Mouse (Mus musculus): Measurements from ENCODE around the gene Ptpra. TPM values are rescaled to one million over a fixed set of nuclear protein-coding genes. Genes with fewer than 3 reads are reported as not detected.

The Ptpra gene
- polyA plus RNA-seq, 1 experiment from 2014 or later: 158 TPM

DNA sequence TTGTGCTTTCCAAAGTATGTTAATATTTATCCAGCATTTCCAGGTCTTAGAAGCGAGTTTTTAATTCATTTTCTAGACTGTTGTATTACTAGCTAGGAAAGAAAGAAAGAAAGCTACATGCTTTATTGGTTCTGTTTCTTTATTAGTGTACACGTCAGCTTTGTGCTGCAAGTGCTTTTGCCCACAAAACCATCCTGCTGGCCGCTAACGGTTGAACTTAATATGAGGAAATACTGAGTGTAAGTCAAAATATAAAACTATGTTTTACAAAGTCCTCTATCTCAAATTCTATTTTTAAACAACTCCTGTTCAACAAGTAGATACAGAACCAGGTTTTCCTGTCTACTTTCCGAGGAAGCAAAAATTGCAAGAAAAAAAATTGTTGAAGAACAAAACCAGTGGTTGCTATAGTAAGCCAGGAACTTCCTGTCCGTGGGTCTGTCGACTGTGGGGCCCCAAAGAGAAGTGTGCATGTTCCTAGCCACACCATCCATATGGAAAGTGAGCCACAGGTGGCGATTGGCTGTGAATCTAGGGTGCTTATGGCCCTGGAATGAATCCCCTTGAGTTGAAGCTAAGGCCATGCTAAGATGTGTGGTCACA, 22.9 kb downstream of the Ptpra start:
- H3K36me3 ChIP-seq (replicated peaks; ENCODE audit: control insufficient read depth, insufficient read depth): no peaks in the 10 kb centered on the region
- ATAC-seq (ENCODE audit: low FRiP score): no peak
- H3K9me3 ChIP-seq (ENCODE audit: control insufficient read depth, low read length): peaks cover 2% of the 10 kb centered on the region; the same call in 1 of the 2 replicates
- H3K27me3 ChIP-seq (ENCODE audit: control insufficient read depth, insufficient read depth, low read length): no peaks in the 10 kb centered on the region
- no peak overlapping the region for H3K4me2 ChIP-seq (replicated peaks)
- no peak for DNase-seq (ENCODE audit: low spot score)
- WGBS: 81% methylated on average over 8 of the region's 8 CpGs
- H3K4me3 ChIP-seq (replicated peaks; ENCODE audit: low read length): no peak overlapping the region
- H3K27ac ChIP-seq: no peak overlapping the region
- peaks cover 21% of the 10 kb centered on the region for H3K4me1 ChIP-seq (replicated peaks; ENCODE audit: control insufficient read depth, insufficient read depth, low read length)
- no peak overlapping the region for H3K9ac ChIP-seq

DNA sequence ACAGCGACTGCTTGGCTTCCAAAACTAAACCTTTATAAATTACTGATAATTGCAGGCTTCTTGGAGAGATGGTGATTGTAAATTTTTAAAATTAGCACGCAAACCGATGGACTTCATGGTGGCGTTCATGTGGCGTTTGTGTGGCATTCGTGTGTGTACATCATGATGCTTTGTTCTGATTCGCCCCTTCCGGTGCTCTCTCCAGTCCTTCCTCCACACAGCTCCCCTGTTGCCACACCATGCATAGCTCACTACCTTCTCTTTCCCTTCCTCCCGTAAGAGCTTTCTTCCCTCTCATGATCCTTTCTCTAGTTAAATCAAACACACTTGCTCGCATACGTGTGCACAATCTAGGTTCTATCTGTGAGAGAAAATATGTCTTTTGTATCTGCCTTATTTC, 25.7 kb downstream of the Ptpra start:
- no peak overlapping the region for H3K4me3 ChIP-seq (replicated peaks; ENCODE audit: low read length)
- 94% methylated on average over 11 of the region's 11 CpGs for WGBS
- H3K4me2 ChIP-seq (replicated peaks): no peak overlapping the region
- H3K9ac ChIP-seq: no peak overlapping the region
- H3K4me1 ChIP-seq (replicated peaks; ENCODE audit: control insufficient read depth, insufficient read depth, low read length): 0 out of 2 replicates have a peak, but pooled peaks cover 3% of the 10 kb centered on the region
- ATAC-seq (ENCODE audit: low FRiP score) (no peak), DNase-seq (ENCODE audit: low spot score) (no peak)
- peaks cover 4% of the 10 kb centered on the region; the same call in 1 of the 2 replicates for H3K9me3 ChIP-seq (ENCODE audit: control insufficient read depth, low read length)
- no peak overlapping the region for H3K27ac ChIP-seq
- H3K27me3 ChIP-seq (ENCODE audit: control insufficient read depth, insufficient read depth, low read length): no peaks in the 10 kb centered on the region
- no peaks in the 10 kb centered on the region for H3K36me3 ChIP-seq (replicated peaks; ENCODE audit: control insufficient read depth, insufficient read depth)

DNA sequence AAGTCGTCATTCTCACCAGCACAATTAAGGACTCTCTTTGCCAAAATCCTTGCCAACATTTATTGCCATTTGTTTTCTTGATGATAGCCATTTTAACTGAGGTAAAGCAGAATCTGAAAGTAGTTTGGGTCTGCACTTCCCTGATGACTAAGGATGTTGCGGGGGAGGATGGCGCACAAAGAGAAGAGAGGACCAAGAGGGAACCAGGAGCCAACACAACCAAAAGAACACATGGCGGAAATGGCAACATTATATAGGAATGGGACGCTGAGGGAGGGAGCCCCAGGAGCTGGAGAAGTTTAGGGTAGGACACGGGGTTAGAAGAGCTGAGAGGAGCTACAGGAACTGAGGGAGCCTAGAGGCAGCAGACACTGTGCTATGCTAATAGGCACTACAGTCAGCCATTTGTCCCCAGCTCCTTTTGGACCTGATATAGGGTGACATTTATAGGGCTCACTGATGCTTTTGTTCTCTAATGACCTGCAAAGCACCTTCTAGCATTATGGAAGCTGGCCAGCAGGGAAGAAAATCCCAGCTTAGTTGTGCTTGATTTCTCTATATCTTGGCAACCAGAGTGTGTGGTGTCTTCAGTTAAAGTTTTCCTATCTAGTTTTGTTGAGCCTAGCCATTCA, 26.7 kb downstream of the Ptpra start:
- DNase-seq (ENCODE audit: low spot score): no peak
- WGBS: 86% methylated on average over 6 of the region's 6 CpGs

DNA sequence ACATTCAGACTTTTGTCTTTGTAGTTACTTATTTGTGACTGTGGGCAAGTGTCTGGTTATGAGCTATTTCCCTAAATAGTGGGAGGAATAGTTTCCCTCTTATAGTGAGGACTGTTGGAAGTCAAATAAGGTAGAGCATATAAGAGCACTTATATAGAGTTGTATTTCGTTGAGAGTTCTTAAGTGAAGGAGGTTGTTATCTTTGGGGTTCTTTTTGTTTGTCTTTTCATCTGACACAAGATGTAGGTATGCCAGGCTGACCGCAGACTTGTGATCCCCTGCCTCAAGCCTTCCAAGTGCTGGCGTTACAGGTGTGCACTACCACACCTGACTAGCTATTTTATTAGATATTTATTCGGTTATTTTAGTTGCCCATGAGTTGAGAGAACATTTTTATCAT, 32.1 kb downstream of the Ptpra start:
- no peaks in the 10 kb centered on the region for H3K27me3 ChIP-seq (ENCODE audit: control insufficient read depth, insufficient read depth, low read length)
- H3K4me2 ChIP-seq (replicated peaks): no peak overlapping the region
- no peak overlapping the region for H3K4me3 ChIP-seq (replicated peaks; ENCODE audit: low read length)
- DNase-seq (ENCODE audit: low spot score) (no peak), ATAC-seq (ENCODE audit: low FRiP score) (no peak)
- 93% methylated on average over 4 of the region's 4 CpGs for WGBS
- H3K9ac ChIP-seq: no peak overlapping the region
- no peak overlapping the region for H3K27ac ChIP-seq
- no peaks in the 10 kb centered on the region for H3K36me3 ChIP-seq (replicated peaks; ENCODE audit: control insufficient read depth, insufficient read depth)
- H3K4me1 ChIP-seq (replicated peaks; ENCODE audit: control insufficient read depth, insufficient read depth, low read length): 0 out of 2 replicates have a peak, but pooled peaks cover 3% of the 10 kb centered on the region
- H3K9me3 ChIP-seq (ENCODE audit: control insufficient read depth, low read length): peaks cover 4% of the 10 kb centered on the region; the same call in 1 of the 2 replicates

More for the DNA sequence above, 26.7 kb downstream of the Ptpra start:
- Histone ChIP-seq H3K4me2 (replicated peaks) (no peak overlapping the region), H3K36me3 (replicated peaks; ENCODE audit: control insufficient read depth, insufficient read depth) (no peaks in the 10 kb centered on the region), H3K4me1 (replicated peaks; ENCODE audit: control insufficient read depth, insufficient read depth, low read length) (0 out of 2 replicates have a peak, but pooled peaks cover 4% of the 10 kb centered on the region), H3K27me3 (ENCODE audit: control insufficient read depth, insufficient read depth, low read length) (no peaks in the 10 kb centered on the region), H3K4me3 (replicated peaks; ENCODE audit: low read length) (no peak overlapping the region), H3K27ac (no peak overlapping the region), H3K9me3 (ENCODE audit: control insufficient read depth, low read length) (peaks cover 4% of the 10 kb centered on the region; the same call in 1 of the 2 replicates), H3K9ac (no peak overlapping the region)
- ATAC-seq (ENCODE audit: low FRiP score): no peak

DNA sequence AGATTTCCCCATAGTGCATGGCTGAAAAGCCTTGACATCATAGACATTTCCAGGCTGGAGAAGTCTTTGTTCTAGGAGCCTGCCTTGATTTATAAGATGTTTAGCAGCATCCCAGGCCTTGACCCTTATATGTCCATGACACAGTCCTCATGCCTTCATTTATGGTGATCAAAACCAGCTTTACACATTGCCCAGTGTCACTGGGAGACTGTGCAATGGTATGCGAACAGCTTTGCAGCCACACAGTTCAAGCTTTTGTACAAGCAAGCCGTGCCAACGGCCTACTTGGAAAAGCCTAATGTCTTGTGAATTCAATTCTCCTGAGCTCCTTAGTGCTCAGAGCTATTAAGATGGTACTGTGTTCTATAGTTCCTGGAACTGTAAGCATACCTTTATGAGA, 32.6 kb downstream of the Ptpra start:
- Histone ChIP-seq H3K27ac (no peak overlapping the region), H3K9ac (no peak overlapping the region), H3K36me3 (replicated peaks; ENCODE audit: control insufficient read depth, insufficient read depth) (no peaks in the 10 kb centered on the region), H3K4me1 (replicated peaks; ENCODE audit: control insufficient read depth, insufficient read depth, low read length) (0 out of 2 replicates have a peak, but pooled peaks cover 3% of the 10 kb centered on the region), H3K27me3 (ENCODE audit: control insufficient read depth, insufficient read depth, low read length) (no peaks in the 10 kb centered on the region), H3K4me3 (replicated peaks; ENCODE audit: low read length) (no peak overlapping the region), H3K4me2 (replicated peaks) (no peak overlapping the region), H3K9me3 (ENCODE audit: control insufficient read depth, low read length) (peaks cover 4% of the 10 kb centered on the region; the same call in 1 of the 2 replicates)
- no peak for DNase-seq (ENCODE audit: low spot score)
- ATAC-seq (ENCODE audit: low FRiP score): peak; percentile 51; the same call in 1 of the 2 replicates
- 54% methylated on average over 3 of the region's 3 CpGs for WGBS

DNA sequence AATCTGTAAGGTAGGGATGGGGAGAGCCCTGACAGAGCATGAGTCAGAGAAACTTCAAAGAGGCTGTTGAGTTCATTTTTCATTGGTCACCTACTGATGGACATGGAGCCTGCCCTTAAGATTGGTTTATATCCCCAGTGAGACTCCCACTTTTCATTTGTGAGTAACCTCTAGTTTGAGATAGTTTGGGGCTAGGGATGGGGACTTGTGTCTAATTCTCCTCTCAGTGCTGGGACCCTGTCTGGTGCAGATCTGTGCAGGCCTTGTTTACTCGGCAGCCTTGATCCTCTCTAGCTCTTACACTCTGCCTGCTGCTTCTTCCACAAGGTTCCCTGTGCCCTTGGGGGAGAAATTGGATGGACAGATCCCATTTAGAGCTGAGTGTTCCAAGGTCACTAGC, 34.1 kb downstream of the Ptpra start:
- Histone ChIP-seq H3K27me3 (ENCODE audit: control insufficient read depth, insufficient read depth, low read length) (no peaks in the 10 kb centered on the region), H3K27ac (no peak overlapping the region), H3K36me3 (replicated peaks; ENCODE audit: control insufficient read depth, insufficient read depth) (no peaks in the 10 kb centered on the region), H3K4me1 (replicated peaks; ENCODE audit: control insufficient read depth, insufficient read depth, low read length) (0 out of 2 replicates have a peak, but pooled peaks cover 3% of the 10 kb centered on the region), H3K9ac (no peak overlapping the region), H3K4me3 (replicated peaks; ENCODE audit: low read length) (no peak overlapping the region), H3K9me3 (ENCODE audit: control insufficient read depth, low read length) (no peaks in the 10 kb centered on the region), H3K4me2 (replicated peaks) (no peak overlapping the region)
- 100% methylated on average over 1 of the region's 1 CpGs for WGBS
- DNase-seq (ENCODE audit: low spot score) (no peak), ATAC-seq (ENCODE audit: low FRiP score) (no peak)

DNA sequence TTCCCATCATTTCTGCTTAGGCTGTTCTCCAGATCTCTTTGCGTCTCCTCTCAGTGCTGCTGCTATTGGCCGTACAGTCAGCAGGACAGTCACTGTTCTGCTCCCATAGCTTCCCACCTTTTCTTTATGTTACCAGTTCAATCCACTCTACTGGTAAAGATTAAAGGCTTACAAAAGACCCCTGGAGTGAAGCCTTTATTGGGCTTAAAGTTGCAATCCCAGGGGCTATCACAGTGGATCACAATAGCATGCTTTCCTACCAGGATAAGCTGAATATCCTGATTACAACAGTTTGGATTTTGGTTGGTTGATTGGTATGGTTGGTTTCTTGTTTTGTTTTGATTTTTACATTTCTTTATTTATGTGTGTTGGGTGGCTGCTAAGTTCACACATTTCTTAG, 37.9 kb downstream of the Ptpra start:
- Histone ChIP-seq H3K27ac (no peak overlapping the region), H3K4me2 (replicated peaks) (no peak overlapping the region), H3K4me1 (replicated peaks; ENCODE audit: control insufficient read depth, insufficient read depth, low read length) (0 out of 2 replicates have a peak, but pooled peaks cover 5% of the 10 kb centered on the region), H3K36me3 (replicated peaks; ENCODE audit: control insufficient read depth, insufficient read depth) (no peaks in the 10 kb centered on the region), H3K27me3 (ENCODE audit: control insufficient read depth, insufficient read depth, low read length) (no peaks in the 10 kb centered on the region), H3K4me3 (replicated peaks; ENCODE audit: low read length) (no peak overlapping the region), H3K9me3 (ENCODE audit: control insufficient read depth, low read length) (no peaks in the 10 kb centered on the region), H3K9ac (no peak overlapping the region)
- DNase-seq (ENCODE audit: low spot score) (no peak), ATAC-seq (ENCODE audit: low FRiP score) (no peak)
- 75% methylated on average over 2 of the region's 2 CpGs for WGBS

DNA sequence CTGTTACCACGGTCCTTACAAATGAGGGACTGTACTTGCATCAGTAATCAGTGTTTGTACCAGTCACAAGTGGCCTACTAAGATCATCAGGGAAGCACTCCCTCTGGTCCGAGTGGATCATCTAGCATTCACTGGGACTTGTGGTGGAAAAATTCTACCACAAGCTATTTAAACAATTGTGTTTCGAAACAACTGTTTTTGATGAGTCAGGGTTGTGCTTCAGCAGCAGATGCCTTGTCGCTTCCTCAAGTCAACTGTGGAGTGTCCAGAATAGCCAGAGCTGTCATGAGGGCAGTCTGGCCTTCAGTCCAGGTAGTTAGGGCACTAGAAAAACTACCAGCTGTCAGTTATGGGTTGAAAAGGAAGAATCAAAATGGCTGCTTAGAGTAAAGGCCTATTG, 38.5 kb downstream of the Ptpra start:
- WGBS: 89% methylated on average over 4 of the region's 4 CpGs
- Histone ChIP-seq H3K4me3 (replicated peaks; ENCODE audit: low read length) (no peak overlapping the region), H3K27me3 (ENCODE audit: control insufficient read depth, insufficient read depth, low read length) (no peaks in the 10 kb centered on the region), H3K27ac (no peak overlapping the region), H3K4me1 (replicated peaks; ENCODE audit: control insufficient read depth, insufficient read depth, low read length) (0 out of 2 replicates have a peak, but pooled peaks cover 5% of the 10 kb centered on the region), H3K9me3 (ENCODE audit: control insufficient read depth, low read length) (no peaks in the 10 kb centered on the region), H3K36me3 (replicated peaks; ENCODE audit: control insufficient read depth, insufficient read depth) (no peaks in the 10 kb centered on the region), H3K4me2 (replicated peaks) (no peak overlapping the region), H3K9ac (no peak overlapping the region)
- ATAC-seq (ENCODE audit: low FRiP score) (no peak), DNase-seq (ENCODE audit: low spot score) (no peak)

DNA sequence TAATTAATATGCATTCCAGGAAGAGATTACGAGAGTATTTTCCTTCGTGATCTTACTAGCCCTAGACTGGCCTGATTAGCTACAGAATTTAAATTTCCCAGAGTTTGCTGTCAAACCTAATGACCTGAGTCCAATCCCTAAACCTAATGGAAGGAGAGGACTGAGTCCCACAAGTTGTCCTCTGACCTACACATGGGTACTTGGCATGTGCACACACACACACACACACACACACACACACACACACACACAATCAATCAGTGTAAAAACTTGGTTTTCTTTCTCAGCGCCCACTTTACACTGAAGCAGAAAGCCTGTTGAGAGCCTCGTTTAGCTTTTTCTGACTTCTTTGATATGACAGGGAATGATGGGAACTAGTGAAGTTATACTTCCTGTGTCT, 41.1 kb downstream of the Ptpra start:
- ATAC-seq (ENCODE audit: low FRiP score) (0 out of 2 replicates have a peak, but pooled peaks have one; percentile 54), DNase-seq (ENCODE audit: low spot score) (no peak)
- Histone ChIP-seq H3K4me3 (replicated peaks; ENCODE audit: low read length) (no peak overlapping the region), H3K27me3 (ENCODE audit: control insufficient read depth, insufficient read depth, low read length) (no peaks in the 10 kb centered on the region), H3K9ac (no peak overlapping the region), H3K4me2 (replicated peaks) (no peak overlapping the region), H3K27ac (peak overlapping the region; percentile 72), H3K9me3 (ENCODE audit: control insufficient read depth, low read length) (no peaks in the 10 kb centered on the region), H3K36me3 (replicated peaks; ENCODE audit: control insufficient read depth, insufficient read depth) (no peaks in the 10 kb centered on the region), H3K4me1 (replicated peaks; ENCODE audit: control insufficient read depth, insufficient read depth, low read length) (0 out of 2 replicates have a peak, but pooled peaks cover 13% of the 10 kb centered on the region)
- 19% methylated on average over 4 of the region's 4 CpGs for WGBS
